Mouse (Mus musculus) neural tube, embryonic 14.5 days (tissue): ENCODE measurements around the gene Bmp8a. TPM values are rescaled to one million over a fixed set of nuclear protein-coding genes. Genes with fewer than 3 reads are reported as not detected.
"Not testable (repeated sequence)": the region's sequence is repeated elsewhere in the genome, so short reads cannot be mapped to it uniquely, and the experiment has no call there.

Source experiments
- ATAC-seq: fragments of 200-750 bp; cut with Nextera tagmentation; 2 replicates; pipeline ENCODE4 v1.8.0; 2017; ENCODE audit warnings: low read depth, mild to moderate bottlenecking, moderate TSS enrichment, moderate library complexity
- H3K27ac ChIP-seq: fragments of 300-500 bp; sonication (generic); 2 replicates; pipeline ENCODE4 v1.5.1; 2014; ENCODE audit warnings: low read depth, mild to moderate bottlenecking, control low read depth, low read length, moderate library complexity, mixed read lengths
- H3K27me3 ChIP-seq: fragments of 300-500 bp; sonication (generic); 2 replicates; pipeline ENCODE4 v1.6.1; 2014; ENCODE audit warnings: low read length; ENCODE audit not compliant: control insufficient read depth, insufficient read depth
- H3K36me3 ChIP-seq: fragments of 300-500 bp; sonication (generic); 2 replicates; pipeline ENCODE4 v1.6.1; 2014; ENCODE audit warnings: low read length, mixed read lengths; ENCODE audit not compliant: control insufficient read depth, insufficient read depth
- H3K4me1 ChIP-seq: fragments of 300-500 bp; sonication (generic); 2 replicates; pipeline ENCODE4 v1.6.1; 2014; ENCODE audit warnings: low read length; ENCODE audit not compliant: control insufficient read depth, insufficient read depth
- H3K4me2 ChIP-seq: fragments of 300-500 bp; sonication (generic); 2 replicates; pipeline ENCODE4 v1.6.1; 2014; ENCODE audit warnings: mild to moderate bottlenecking, low read depth, low read length, control low read depth
- H3K4me3 ChIP-seq: fragments of 300-500 bp; sonication (generic); 2 replicates; pipeline ENCODE4 v1.5.1; 2014; ENCODE audit warnings: low read depth, low read length, control low read depth, mixed read lengths
- H3K9ac ChIP-seq: fragments of 300-500 bp; sonication (generic); replicated peaks from 2 replicates; pipeline ENCODE4 v1.6.1; 2014; ENCODE audit warnings: low read depth, mild to moderate bottlenecking, control low read depth, low read length, mixed read lengths
- H3K9me3 ChIP-seq: fragments of 300-500 bp; sonication (generic); 2 replicates; pipeline ENCODE4 v1.6.1; 2016; ENCODE audit warnings: low read length; ENCODE audit not compliant: control insufficient read depth
- WGBS: fragments of 180-500 bp; shearing (Covaris S2); extraction: QIAGEN DNeasy Blood & Tissue Kit; methylation state at CpG from one replicate; pipeline ENCODE4 v1.1.7; 2014; 5-methylcytosine and 5-hydroxymethylcytosine counted together
- polyA plus RNA-seq: library from polyadenylated mRNA; unstranded; fragments of >200 nt; fragmentation: Nextera tagmentation; extraction: Ambion mirVana; gene quantifications from 2 replicates; pipeline ENCODE4 v1.2.1, GENCODE M21; 2014

Gene Bmp8a
- polyA plus RNA-seq, 1 experiment from 2014 or later: 0.35 TPM

DNA sequence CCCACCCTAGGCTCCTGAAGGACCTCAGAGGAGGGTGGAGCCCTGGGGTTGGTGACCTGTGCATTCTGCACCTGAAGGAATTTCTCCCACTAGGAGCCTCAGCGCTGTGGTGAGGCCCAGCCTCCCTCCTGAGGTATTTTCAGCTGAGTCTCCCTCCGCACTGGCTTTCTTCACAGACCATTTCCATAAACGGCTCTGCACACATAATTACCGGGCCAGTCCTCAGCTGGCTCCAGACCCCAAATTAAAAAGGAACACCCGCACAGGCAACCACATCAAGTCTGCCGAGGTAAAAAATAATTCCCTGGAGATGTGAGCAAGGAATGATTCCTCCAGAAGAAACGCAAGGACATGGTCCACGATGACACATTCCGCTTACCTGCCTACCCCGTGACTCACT is 7.8 kb downstream of the Bmp8a start:
- not testable (repeated sequence) for H3K27me3 ChIP-seq, H3K27ac ChIP-seq, H3K9ac ChIP-seq, H3K4me2 ChIP-seq, H3K4me1 ChIP-seq, H3K36me3 ChIP-seq, H3K9me3 ChIP-seq, H3K4me3 ChIP-seq, ATAC-seq
- 62% methylated on average over 10 of the region's 10 CpGs for WGBS

- Histone ChIP-seq H3K4me2 (no peak overlapping the region), H3K27ac (no peak overlapping the region), H3K4me3 (no peak overlapping the region), H3K36me3 (no peaks in the 10 kb centered on the region), H3K9ac (no peak overlapping the region), H3K27me3 (no peaks in the 10 kb centered on the region), H3K4me1 (no peaks in the 10 kb centered on the region), H3K9me3 (no peaks in the 10 kb centered on the region)
- 78% methylated on average over 3 of the region's 3 CpGs for WGBS
- no peak for ATAC-seq
Measured at GRCm38 (mm10) chr4:123334177-123334576, 8.9 kb downstream of the Bmp8a start.

DNA sequence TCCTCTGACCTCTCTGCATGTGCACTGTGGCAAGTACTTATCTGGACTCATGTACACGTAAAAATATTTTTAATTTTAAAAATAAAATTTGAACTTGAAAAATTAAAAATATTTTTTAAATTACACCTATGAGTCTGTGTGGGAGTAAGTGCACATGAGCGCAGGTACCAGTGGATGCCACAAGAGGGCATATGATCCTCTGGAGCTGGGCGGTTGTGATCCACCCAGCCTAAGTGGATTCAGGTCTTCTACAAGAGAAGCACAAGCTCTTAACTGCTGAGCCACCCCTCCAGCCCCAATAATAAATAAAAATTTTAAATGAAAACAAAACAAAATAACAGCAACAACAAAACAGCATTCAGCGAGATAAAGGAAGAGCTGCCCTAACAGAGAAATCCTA is 9.9 kb downstream of the Bmp8a start:
- no peak overlapping the region for H3K27ac ChIP-seq
- no peak overlapping the region for H3K9ac ChIP-seq
- no peaks in the 10 kb centered on the region for H3K4me1 ChIP-seq
- no peaks in the 10 kb centered on the region for H3K36me3 ChIP-seq
- WGBS: 95% methylated on average over 4 of the region's 4 CpGs
- no peaks in the 10 kb centered on the region for H3K27me3 ChIP-seq
- no peaks in the 10 kb centered on the region for H3K9me3 ChIP-seq
- H3K4me2 ChIP-seq: no peak overlapping the region
- H3K4me3 ChIP-seq: no peak overlapping the region
- ATAC-seq: no peak

DNA sequence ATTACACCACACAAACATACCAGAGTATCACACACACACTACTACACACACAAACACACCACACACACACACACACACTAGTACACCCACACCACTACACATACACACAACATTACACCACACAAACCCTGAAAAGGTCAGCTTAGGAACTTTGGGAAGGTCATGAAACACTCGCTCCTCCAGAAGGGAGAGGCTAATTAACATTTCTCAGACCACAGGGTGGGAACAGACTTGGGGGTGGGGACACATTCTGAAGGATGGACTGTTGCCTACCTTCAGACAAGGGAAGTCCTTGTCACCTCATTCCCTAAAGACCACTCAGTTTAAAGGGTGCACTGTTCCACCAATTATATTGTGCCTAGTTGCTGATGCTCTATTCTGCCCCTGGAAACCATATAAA is 11.1 kb downstream of the Bmp8a start:
- not testable (repeated sequence) for H3K27me3 ChIP-seq, ATAC-seq, H3K4me1 ChIP-seq, H3K27ac ChIP-seq, H3K4me3 ChIP-seq, H3K9me3 ChIP-seq, H3K36me3 ChIP-seq, H3K9ac ChIP-seq, H3K4me2 ChIP-seq
- 59% methylated on average over 1 of the region's 1 CpGs for WGBS

DNA sequence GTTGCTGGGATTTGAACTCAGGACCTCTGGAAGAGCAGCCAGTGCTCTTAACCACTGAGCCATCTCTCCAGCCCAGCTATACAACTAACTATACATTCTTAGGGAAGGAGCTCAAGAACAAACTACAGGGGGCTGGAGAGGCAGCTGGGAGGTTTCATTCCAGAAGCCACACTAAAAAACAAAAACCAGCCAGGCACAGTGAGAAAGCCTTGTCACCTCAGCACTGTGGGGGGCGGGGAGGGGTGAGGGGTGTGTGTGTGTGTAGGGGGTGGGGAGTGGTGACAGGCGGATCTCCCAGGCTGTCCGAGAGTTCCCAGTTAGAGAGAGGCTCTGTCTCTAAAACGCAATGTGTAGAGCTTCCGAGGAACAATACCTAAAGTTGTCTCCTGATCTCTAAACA is 11.7 kb downstream of the Bmp8a start:
- no peaks in the 10 kb centered on the region for H3K27me3 ChIP-seq
- no peak overlapping the region for H3K9ac ChIP-seq
- H3K4me3 ChIP-seq: no peak overlapping the region
- no peaks in the 10 kb centered on the region for H3K4me1 ChIP-seq
- H3K9me3 ChIP-seq: no peaks in the 10 kb centered on the region
- no peak for ATAC-seq
- 76% methylated on average over 5 of the region's 5 CpGs for WGBS
- no peak overlapping the region for H3K27ac ChIP-seq
- H3K36me3 ChIP-seq: no peaks in the 10 kb centered on the region
- no peak overlapping the region for H3K4me2 ChIP-seq

GRCm38 (mm10) chr4:123328946-123329345 is 14.1 kb downstream of the Bmp8a start:
- no peaks in the 10 kb centered on the region for H3K36me3 ChIP-seq
- no peaks in the 10 kb centered on the region for H3K27me3 ChIP-seq
- H3K4me1 ChIP-seq: no peaks in the 10 kb centered on the region
- H3K27ac ChIP-seq: no peak overlapping the region
- H3K9ac ChIP-seq: no peak overlapping the region
- WGBS: 77% methylated on average over 6 of the region's 6 CpGs
- ATAC-seq: no peak
- H3K9me3 ChIP-seq: no peaks in the 10 kb centered on the region
- no peak overlapping the region for H3K4me3 ChIP-seq
- H3K4me2 ChIP-seq: no peak overlapping the region

GRCm38 (mm10) chr4:123327630-123328029 is 15.4 kb downstream of the Bmp8a start:
- Histone ChIP-seq H3K4me2 (no peak overlapping the region), H3K9ac (no peak overlapping the region), H3K36me3 (no peaks in the 10 kb centered on the region), H3K4me3 (no peak overlapping the region), H3K9me3 (no peaks in the 10 kb centered on the region), H3K27me3 (peaks cover 4% of the 10 kb centered on the region; the same call in 1 of the 2 replicates), H3K4me1 (no peaks in the 10 kb centered on the region), H3K27ac (no peak overlapping the region)
- no peak for ATAC-seq
- WGBS: 56% methylated on average over 3 of the region's 3 CpGs

DNA sequence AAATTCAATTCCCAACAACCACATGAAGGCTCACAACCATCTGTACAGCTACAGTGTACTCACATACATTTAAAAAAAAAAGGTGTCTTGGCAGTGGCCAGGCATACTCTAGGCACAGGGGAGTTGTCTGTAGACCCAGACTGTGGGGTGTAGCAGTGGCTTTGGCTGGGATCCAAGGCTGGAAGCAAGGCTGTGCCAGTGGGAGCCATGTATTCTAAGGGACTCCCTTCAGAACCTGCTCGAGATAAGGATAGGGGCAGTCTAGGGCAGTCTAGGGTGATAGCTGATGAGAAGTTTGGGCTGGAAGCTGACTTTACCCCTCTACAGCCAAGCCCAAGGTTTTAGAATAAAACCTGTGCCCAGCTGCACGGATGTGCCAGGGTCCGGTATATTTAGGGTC is 17.0 kb downstream of the Bmp8a start:
- Histone ChIP-seq H3K27ac (no peak overlapping the region), H3K36me3 (no peaks in the 10 kb centered on the region), H3K9ac (no peak overlapping the region), H3K27me3 (peaks cover 4% of the 10 kb centered on the region; the same call in 1 of the 2 replicates), H3K4me3 (no peak overlapping the region), H3K9me3 (no peaks in the 10 kb centered on the region), H3K4me1 (no peaks in the 10 kb centered on the region), H3K4me2 (no peak overlapping the region)
- 76% methylated on average over 3 of the region's 3 CpGs for WGBS
- ATAC-seq: no peak

GRCm38 (mm10) chr4:123323534-123323933 is 19.5 kb downstream of the Bmp8a start, which contains the start of gene Oxct2a:
TSS of gene Oxct2a (minus strand) at chr4:123323634.
- WGBS: 11% methylated on average over 13 of the region's 13 CpGs
- H3K9me3 ChIP-seq: no peaks in the 10 kb centered on the region
- H3K4me1 ChIP-seq: no peaks in the 10 kb centered on the region
- H3K27me3 ChIP-seq: peaks cover 4% of the 10 kb centered on the region; the same call in 1 of the 2 replicates
- no peak within 1 kb of the TSS for H3K9ac ChIP-seq
- ATAC-seq: no peak
- no peaks in the 10 kb centered on the region for H3K36me3 ChIP-seq
- no peak within 1 kb of the TSS for H3K27ac ChIP-seq
- H3K4me2 ChIP-seq: peak within 1 kb of the TSS; percentile 27; the same call in 1 of the 2 replicates
- no peak within 1 kb of the TSS for H3K4me3 ChIP-seq

DNA sequence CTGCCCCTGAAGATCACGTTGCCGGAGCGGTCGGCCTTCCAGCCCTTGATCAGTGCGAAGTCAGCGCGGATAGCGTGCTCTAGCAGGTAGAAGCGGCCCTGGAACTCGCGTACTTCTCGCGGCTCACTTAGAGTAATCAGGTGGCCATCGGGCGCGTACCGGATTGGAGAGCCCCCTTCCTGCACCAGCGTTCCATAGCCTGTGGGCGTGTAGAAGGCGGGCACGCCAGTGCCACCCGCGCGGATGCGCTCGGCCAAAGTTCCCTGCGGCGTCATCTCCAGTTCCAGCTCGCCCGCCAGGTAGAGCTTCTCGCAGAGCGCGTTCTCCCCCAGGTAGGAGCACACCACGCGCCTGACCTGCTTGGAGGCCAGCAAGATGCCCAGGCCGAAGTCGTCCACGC is 20.1 kb downstream of the Bmp8a start:
- not testable (repeated sequence) for H3K9ac ChIP-seq, H3K4me3 ChIP-seq, H3K9me3 ChIP-seq, H3K4me2 ChIP-seq, H3K27ac ChIP-seq, H3K27me3 ChIP-seq, H3K4me1 ChIP-seq, H3K36me3 ChIP-seq
- ATAC-seq: peak; percentile 54
- WGBS: 15% methylated on average over 11 of the region's 38 CpGs
